Mouse (Mus musculus) left cerebral cortex, adult 8-10 months (tissue): ENCODE data around the gene Gm49369. TPM values are rescaled to one million over a fixed set of nuclear protein-coding genes. Genes with fewer than 3 reads are reported as not detected.
"Not testable (repeated sequence)": the region's sequence is repeated elsewhere in the genome, so short reads cannot be mapped to it uniquely, and the experiment has no call there.

ENCODE experiments used
- DNase-seq, 2 experiments: peaks; one replicate each; pipeline ENCODE4 v3.0.0; 2022; ENCODE audit warnings: low spot score in 2 of 2
- total RNA-seq, 4 experiments: library from RNA; stranded (reverse); gene quantifications; 2 replicates each; pipeline ENCODE4 v1.2.4; 2022

The Gm49369 gene
- total RNA-seq, 4 experiments from 2014 or later = 2.2 to 24.0 (median 19.7) TPM; not detected in 1

DNA sequence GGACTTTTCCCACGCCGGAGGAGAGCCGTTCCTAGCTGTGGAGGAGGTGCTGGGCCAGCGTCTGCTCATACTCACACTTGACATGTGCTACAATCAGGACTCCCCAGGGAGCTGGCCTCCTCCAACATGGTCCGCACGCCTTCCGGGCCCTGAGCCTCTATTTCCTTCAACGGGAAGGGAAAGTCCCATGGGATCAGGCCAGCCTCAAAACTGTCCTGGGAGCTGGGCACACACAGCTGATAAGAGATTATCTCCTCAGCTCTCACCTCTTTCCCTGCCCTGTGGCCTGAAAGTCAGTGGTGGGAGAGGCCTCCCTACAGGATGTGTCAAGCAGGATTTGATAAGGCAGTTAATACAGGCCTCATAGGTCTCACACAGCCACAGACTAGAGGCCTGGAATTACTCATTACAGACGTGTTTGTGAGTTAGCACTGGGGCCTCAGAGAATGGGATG lies 52.2 kb downstream of the Gm49369 start:
- no peak for DNase-seq

DNA sequence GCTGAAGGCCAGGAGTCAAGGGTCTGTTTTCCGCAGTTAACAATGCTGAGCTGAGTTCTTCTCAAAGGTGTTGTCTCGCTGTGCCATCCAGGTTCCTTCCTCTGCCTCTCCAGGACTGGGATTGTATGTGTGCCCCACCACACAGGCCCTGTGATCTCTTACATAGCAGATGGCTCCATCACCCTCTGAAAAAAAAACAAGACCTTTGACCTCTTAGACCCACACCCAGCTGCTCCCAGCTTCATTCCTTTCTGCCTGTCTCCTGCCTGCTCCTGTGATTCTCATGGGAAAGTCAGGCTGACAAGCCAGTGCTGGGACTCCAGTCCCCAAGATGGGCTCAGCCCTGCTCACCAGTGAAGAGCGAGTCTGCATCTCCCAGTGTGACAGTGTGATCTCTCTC lies 54.0 kb downstream of the Gm49369 start:
- DNase-seq = no peak

- DNase-seq = no peak
Observed at GRCm38 (mm10) chr7:142326714-142327445, 55.6 kb downstream of the Gm49369 start.

DNA sequence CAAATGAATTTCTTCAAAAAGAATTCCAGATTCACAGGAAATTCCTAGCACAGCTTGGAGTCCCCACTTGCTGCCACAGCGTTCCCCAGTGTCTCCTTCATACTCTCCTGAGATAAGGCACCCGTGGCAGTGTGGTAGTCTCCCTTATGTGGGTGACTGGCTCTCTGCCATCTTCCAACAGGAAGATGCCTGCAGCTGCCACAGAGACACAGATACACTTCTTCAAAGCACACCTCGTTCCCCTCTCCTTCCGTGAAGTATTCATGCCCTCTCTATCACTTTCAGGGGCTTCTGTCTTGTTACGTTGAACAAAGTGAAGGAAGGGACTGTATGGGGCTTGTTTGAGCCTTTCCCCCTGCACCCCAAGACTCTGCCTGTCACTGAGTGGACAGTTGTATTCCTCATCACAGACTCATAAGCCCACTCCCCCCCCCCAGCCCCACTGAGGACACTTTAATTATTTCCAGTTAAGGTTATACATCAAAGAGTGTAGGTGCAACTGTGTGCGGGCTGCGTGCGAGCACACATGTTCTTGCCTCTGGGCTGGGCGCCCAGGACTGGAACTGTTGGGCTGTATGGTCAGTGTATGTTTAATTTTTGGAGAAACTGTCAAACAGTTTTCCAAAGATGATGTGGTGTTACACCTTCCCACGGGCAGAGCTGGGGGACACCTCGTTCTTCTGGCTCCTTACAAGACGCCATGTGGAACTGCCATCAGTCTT lies 58.9 kb downstream of the Gm49369 start:
- no peak for DNase-seq

DNA sequence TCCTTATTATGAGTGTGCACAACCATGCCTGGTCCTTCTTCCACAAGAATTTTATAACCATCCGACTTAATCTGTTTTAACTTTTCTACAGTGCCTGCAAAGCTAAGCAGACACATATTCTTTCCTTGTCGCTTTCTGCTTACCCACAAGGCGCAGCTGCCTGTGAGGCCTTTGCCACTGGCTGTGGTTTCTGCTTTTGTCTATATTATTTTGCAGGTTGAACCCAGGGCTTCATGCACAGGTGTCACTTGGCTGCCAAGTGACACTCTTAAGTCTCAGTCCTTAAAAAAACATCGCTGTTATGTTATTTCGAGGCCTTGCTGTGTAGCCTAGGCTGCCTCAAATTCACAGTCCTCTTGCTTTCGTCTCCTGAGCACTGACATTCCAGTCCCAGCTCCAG lies 59.8 kb downstream of the Gm49369 start:
- DNase-seq = no peak

DNA sequence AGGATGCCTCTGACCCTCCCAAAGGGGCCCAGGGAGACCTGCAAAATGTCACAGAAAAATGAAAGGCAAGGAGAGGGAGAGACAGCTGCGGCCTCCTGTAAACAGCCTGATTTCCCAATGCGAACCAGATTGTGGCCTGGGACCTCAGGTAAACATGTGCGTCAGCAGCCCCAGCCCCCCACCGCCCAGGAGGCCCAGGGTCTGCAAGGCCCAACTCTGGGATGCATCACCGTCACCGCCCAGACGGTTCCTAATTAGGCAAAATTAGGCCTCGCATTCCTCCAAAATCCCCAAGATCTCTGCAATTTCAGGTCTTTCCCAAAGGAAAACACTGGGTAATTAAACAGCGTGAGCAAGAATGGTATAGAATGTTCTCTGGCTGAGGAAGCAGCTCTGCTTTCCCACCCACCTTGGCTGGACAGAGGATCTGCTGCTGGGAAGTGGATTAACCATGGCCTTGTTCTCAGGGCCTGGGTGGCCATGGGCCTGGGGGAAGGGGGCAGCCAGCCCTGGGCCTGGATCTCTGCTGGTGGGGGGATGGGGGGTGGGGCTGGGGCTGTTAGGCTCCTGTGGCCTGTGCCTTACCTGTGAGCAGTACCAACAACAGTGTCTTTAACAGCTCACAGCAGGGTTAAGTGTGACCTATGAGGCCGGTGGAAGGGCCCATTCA lies 60.7 kb downstream of the Gm49369 start:
- DNase-seq = not testable (repeated sequence)

Other genes with a start within 250 kb of the Gm49369 start
- not detected for gene Gm39115, start 246.6 kb downstream of the Gm49369 start, total RNA-seq
- gene Gm45337, start 238.1 kb downstream of the Gm49369 start, total RNA-seq = not detected
- gene Gm29735, start 225.6 kb downstream of the Gm49369 start, total RNA-seq = not detected
- not detected for gene Gm4553, start 216.9 kb downstream of the Gm49369 start, total RNA-seq
- not detected for gene Krtap5-2, start 206.7 kb downstream of the Gm49369 start, total RNA-seq
- not detected for gene Gm10153, start 192.3 kb downstream of the Gm49369 start, total RNA-seq
- gene Krtap5-3, start 181.3 kb downstream of the Gm49369 start, total RNA-seq = not detected
- gene Gm7579, start 170.8 kb downstream of the Gm49369 start, total RNA-seq = not detected
- gene Krtap5-5, start 152.7 kb downstream of the Gm49369 start, total RNA-seq = not detected
- gene Gm40460, start 141.6 kb downstream of the Gm49369 start, total RNA-seq = not detected
- gene Gm2431, start 124.3 kb downstream of the Gm49369 start, total RNA-seq = not detected
- gene Gm4559, start 108.3 kb downstream of the Gm49369 start, total RNA-seq = not detected
- gene Krtap5-1, start 85.5 kb downstream of the Gm49369 start, total RNA-seq = not detected
- gene Krtap5-4, start 79.1 kb downstream of the Gm49369 start, total RNA-seq = not detected
- gene Ifitm10, start 8.9 kb downstream of the Gm49369 start, total RNA-seq = 10 to 100 TPM; 30.9 to 34.5 (median 31.7) TPM
- gene Ctsd, start 5.4 kb upstream of the Gm49369 start, total RNA-seq = 1,000 to 10,000 TPM in 1 of 4 experiments, 100 to 1,000 TPM in 3; 328 to 1,203 (median 591) TPM
- not detected for gene Syt8, start 52.2 kb upstream of the Gm49369 start, total RNA-seq
- gene Tnni2, start 59.1 kb upstream of the Gm49369 start, total RNA-seq = 1 to 10 TPM; 1.9 to 9.6 (median 5.2) TPM
- 10 to 100 TPM; 10.8 to 18.8 (median 13.9) TPM for gene Lsp1, start 78.1 kb upstream of the Gm49369 start, total RNA-seq
- 10 to 100 TPM in 1 of 4 experiments, 1 to 10 TPM in 2, under 1 TPM in 1; 0.88 to 14.3 (median 6.5) TPM for gene Tnnt3, start 116.2 kb upstream of the Gm49369 start, total RNA-seq
- 1 to 10 TPM; 3.4 to 8.4 (median 7.0) TPM for gene Mrpl23, start 150.0 kb upstream of the Gm49369 start, total RNA-seq